ENCODE assay signal across 7 mouse cellular contexts in genomic region chr4:57140992-57141717, GRCm38 (mm10). TPM values are rescaled to one million over a fixed set of nuclear protein-coding genes. Genes with fewer than 3 reads are reported as not detected.
DNase-seq lines count a peak whose midpoint lies in the region; ATAC-seq and TF ChIP-seq lines count a peak whose summit lies in the region.

No protein-coding gene starts in this region.

- 0 out of 2 replicates have a peak, but pooled peaks cover 6% of the 10 kb centered on the region for H3K4me1 ChIP-seq in lung, embryonic 14.5 days (ENCODE audit: insufficient read depth)
- H3K4me1 ChIP-seq in embryonic facial prominence, embryonic 14.5 days (ENCODE audit: control insufficient read depth, insufficient read depth, low read length): no peaks in the 10 kb centered on the region
- H3K4me1 ChIP-seq in intestine, embryonic 15.5 days (replicated peaks): peaks cover 22% of the 10 kb centered on the region
- peaks cover 40% of the 10 kb centered on the region for H3K4me1 ChIP-seq in neural tube, embryonic 13.5 days (replicated peaks)

- H3K4me2 ChIP-seq in lung, embryonic 14.5 days: peak overlapping the region; percentile 93
- H3K4me2 ChIP-seq in embryonic facial prominence, embryonic 14.5 days (ENCODE audit: low read depth, low read length): peak overlapping the region; percentile 89
- H3K4me2 ChIP-seq in intestine, embryonic 15.5 days (replicated peaks): peak overlapping the region; percentile 92
- peak overlapping the region; percentile 79 for H3K4me2 ChIP-seq in neural tube, embryonic 13.5 days

- no peak for TF ChIP-seq CTCF in lung, embryonic 14.5 days (IDR thresholded peaks at IDR 0.05; ENCODE audit: low read depth)

- no peaks in the 10 kb centered on the region for H3K36me3 ChIP-seq in lung, embryonic 14.5 days (ENCODE audit: insufficient read depth)
- H3K36me3 ChIP-seq in embryonic facial prominence, embryonic 14.5 days (ENCODE audit: control insufficient read depth, insufficient read depth, low read length): no peaks in the 10 kb centered on the region
- H3K36me3 ChIP-seq in intestine, embryonic 15.5 days: no peaks in the 10 kb centered on the region
- H3K36me3 ChIP-seq in neural tube, embryonic 13.5 days: no peaks in the 10 kb centered on the region

- H3K27me3 ChIP-seq in lung, embryonic 14.5 days (ENCODE audit: insufficient read depth, low read length): peaks cover 43% of the 10 kb centered on the region
- peaks cover 19% of the 10 kb centered on the region; the same call in 1 of the 2 replicates for H3K27me3 ChIP-seq in embryonic facial prominence, embryonic 14.5 days (replicated peaks; ENCODE audit: control insufficient read depth, insufficient read depth, low read length)
- H3K27me3 ChIP-seq in intestine, embryonic 15.5 days (replicated peaks): peaks cover 26% of the 10 kb centered on the region; the same call in 1 of the 2 replicates
- H3K27me3 ChIP-seq in neural tube, embryonic 13.5 days: peaks cover 47% of the 10 kb centered on the region

- 21% methylated on average over 15 of the region's 15 CpGs for WGBS in lung, embryonic 14.5 days
- 17% methylated on average over 15 of the region's 15 CpGs for WGBS in embryonic facial prominence, embryonic 14.5 days
- WGBS in intestine, embryonic 15.5 days: 19% methylated on average over 15 of the region's 15 CpGs
- WGBS in neural tube, embryonic 13.5 days: 20% methylated on average over 15 of the region's 15 CpGs

- no peak for DNase-seq in lung, embryonic 14.5 days
- DNase-seq in lung, postnatal 10 days: no peak
- no peak for DNase-seq in embryonic facial prominence, embryonic 14.5 days (ENCODE audit: low spot score)
- no peak for DNase-seq in yolk sac, embryonic 10.5 days (ENCODE audit: low spot score)
- DNase-seq in heart, postnatal 36 days: no peak

- no peak for ATAC-seq in lung, embryonic 14.5 days (ENCODE audit: insufficient read depth)
- ATAC-seq in embryonic facial prominence, embryonic 14.5 days (ENCODE audit: low read depth): no peak
- no peak for ATAC-seq in intestine, embryonic 15.5 days
- no peak for ATAC-seq in neural tube, embryonic 13.5 days (ENCODE audit: low read depth)

- H3K4me3 ChIP-seq in lung, embryonic 14.5 days (ENCODE audit: low read depth, low read length): peak overlapping the region; percentile 59
- H3K4me3 ChIP-seq in embryonic facial prominence, embryonic 14.5 days (ENCODE audit: low read depth, low read length): peak overlapping the region; percentile 68
- H3K4me3 ChIP-seq in intestine, embryonic 15.5 days (replicated peaks): peak overlapping the region; percentile 71
- peak overlapping the region; percentile 66 for H3K4me3 ChIP-seq in neural tube, embryonic 13.5 days

- H3K9ac ChIP-seq in lung, embryonic 14.5 days: no peak overlapping the region
- peak overlapping the region; percentile 67; the same call in 1 of the 2 replicates for H3K9ac ChIP-seq in embryonic facial prominence, embryonic 14.5 days (ENCODE audit: low read depth, low read length)
- H3K9ac ChIP-seq in intestine, embryonic 15.5 days: peak overlapping the region; percentile 75
- peak overlapping the region; percentile 83 for H3K9ac ChIP-seq in neural tube, embryonic 13.5 days

- intact Hi-C loops in heart, postnatal 36 days (cut with DNase I): loop anchor here (10.0 kb wide), 1 partner anchor 174 kb away; no protein-coding TSS in a partner anchor

- H3K9me3 ChIP-seq in lung, embryonic 14.5 days (ENCODE audit: low read depth, low read length): no peaks in the 10 kb centered on the region
- no peaks in the 10 kb centered on the region for H3K9me3 ChIP-seq in embryonic facial prominence, embryonic 14.5 days (ENCODE audit: control insufficient read depth, low read length)
- H3K9me3 ChIP-seq in intestine, embryonic 15.5 days: no peaks in the 10 kb centered on the region
- no peaks in the 10 kb centered on the region for H3K9me3 ChIP-seq in neural tube, embryonic 13.5 days

- no peak overlapping the region for H3K27ac ChIP-seq in lung, embryonic 14.5 days (ENCODE audit: low read depth)
- H3K27ac ChIP-seq in embryonic facial prominence, embryonic 14.5 days (replicated peaks; ENCODE audit: low read depth, low read length): no peak overlapping the region
- peak overlapping the region; percentile 61 for H3K27ac ChIP-seq in intestine, embryonic 15.5 days
- H3K27ac ChIP-seq in neural tube, embryonic 13.5 days (replicated peaks): no peak overlapping the region

RNA-seq across cellular contexts. Expression of gene Epb41l4b, which starts 2.1 kb away (rescaled TPM):
- polyA plus RNA-seq in lung, embryonic 14.5 days (2014; fragmentation: Nextera tagmentation; extraction: Ambion mirVana): 1.2 and 1.7 TPM in 2 replicates
- polyA plus RNA-seq in embryonic facial prominence, embryonic 14.5 days (2014; fragmentation: Nextera tagmentation; extraction: Ambion mirVana): 4.8 and 5.2 TPM in 2 replicates
- polyA plus RNA-seq in intestine, embryonic 15.5 days (2015; fragmentation: Nextera tagmentation; extraction: Ambion mirVana): 22.2 and 23.4 TPM in 2 replicates
- polyA plus RNA-seq in neural tube, embryonic 13.5 days (2015; fragmentation: Nextera tagmentation; extraction: Ambion mirVana): 1.9 and 2.3 TPM in 2 replicates
- total RNA-seq in heart, postnatal 36 days (2021): 1 to 10 TPM; 2.8 to 3.3 TPM
